Mouse (Mus musculus) thymus, adult 2 months (tissue): ENCODE results near the gene Tmed10.

Experiments used
- CTCF ChIP-seq: fragments of 200-500 bp; IDR thresholded peaks from 2 replicates; pipeline ENCODE4 v1.5.1; 2012; ENCODE audit warnings: mild to moderate bottlenecking, control low read depth, low read length, moderate library complexity, borderline replicate concordance; ENCODE audit not compliant: control insufficient read depth, poor library complexity, insufficient read depth; ENCODE audit errors: extremely low read depth
- POLR2A ChIP-seq: fragments of 200-500 bp; IDR thresholded peaks from 2 replicates; pipeline ENCODE4 v1.6.1; 2012; ENCODE audit warnings: mild to moderate bottlenecking, low read length, control low read depth, moderate library complexity; ENCODE audit not compliant: control insufficient read depth, poor library complexity, insufficient read depth; ENCODE audit errors: extremely low read depth

DNA sequence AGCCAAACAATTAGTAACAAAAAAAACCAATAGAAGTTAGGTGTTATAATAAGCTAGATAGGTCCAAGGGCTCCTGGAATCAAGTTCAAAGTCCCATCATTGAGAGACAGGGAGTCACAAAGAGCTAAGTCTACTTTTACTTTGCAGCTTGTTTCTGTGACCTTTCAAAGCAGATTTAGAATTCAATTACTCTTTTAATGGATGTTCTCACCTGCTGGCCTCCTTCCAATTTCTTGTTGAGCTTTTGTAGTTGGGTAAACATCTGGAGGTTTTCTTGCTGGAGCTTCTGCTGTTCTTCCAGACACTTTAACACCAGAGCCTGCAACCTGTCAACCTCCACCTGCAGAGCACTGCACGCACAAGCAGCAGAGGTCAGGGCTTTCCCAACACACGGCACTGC is 71.4 kb downstream of the Tmed10 start:
- TF ChIP-seq CTCF = no peak
- TF ChIP-seq POLR2A = no peak
